Mouse (Mus musculus) WW6 (cell line): ENCODE data around the gene Rgcc.

Experiments
- DNase-seq: peaks from one replicate; pipeline ENCODE4 v3.0.0-alpha.2; 2013; ENCODE audit warnings: low read depth, low spot score

Rgcc gene

DNA sequence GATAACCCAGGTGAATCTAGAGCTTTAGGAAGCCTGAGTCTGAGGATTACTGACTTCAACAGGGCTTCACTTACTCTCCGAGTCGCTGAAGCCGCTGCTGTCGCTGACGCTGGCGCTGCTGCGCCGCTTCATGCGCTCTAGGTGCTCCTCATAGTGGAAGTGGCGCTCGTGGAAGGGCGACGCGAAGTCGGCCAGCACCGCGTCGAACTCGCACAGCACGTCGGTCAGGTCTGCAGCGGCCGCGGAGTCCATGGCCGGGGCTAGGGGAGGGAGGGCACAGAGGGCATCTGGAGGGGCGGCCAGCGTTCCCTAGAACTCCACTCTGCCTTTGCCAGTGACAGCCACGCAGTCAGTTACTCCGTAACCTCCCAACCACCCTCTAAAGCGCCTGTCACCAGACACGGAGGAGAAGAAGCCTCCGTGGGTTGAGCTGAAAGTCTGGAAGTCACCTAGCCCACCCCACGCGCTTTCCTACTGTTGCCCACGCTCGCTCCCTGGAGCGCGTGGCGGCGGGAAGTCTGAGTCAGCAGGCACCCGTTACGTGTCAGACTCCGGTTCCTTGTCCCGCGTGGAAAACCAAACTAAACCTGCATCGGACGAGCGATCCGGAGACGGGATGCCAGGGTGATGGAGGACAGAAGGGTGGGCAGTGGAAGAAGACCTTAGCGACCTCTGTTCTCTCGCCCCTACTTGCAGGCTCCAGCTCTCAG is 649 bp downstream of the Rgcc start:
- no peak for DNase-seq

- peak; percentile 53 for DNase-seq
Observed at GRCm38 (mm10) chr14:79299796-79300195, 1.6 kb downstream of the Rgcc start.

DNA sequence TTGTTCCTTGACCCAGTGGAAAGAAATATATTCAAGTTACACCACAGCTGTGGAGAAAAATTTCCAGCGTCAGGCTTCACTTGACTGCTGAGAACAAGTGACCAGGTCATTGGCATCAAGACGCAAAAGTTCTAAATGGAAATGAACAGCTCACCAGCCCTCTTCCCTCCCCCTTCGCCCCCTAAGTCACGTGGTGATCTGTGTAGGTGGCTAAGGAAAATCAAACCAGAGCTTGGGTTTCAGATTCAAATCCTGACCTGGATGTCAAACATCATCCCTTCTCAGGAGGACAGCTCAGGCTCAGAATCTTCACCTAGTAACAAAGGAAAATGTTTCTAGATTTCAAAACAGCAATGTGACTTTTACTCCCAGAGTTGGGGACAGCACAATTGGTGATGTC is 2.2 kb downstream of the Rgcc start:
- no peak for DNase-seq

- DNase-seq = no peak
Observed at GRCm38 (mm10) chr14:79298314-79298992, 3.0 kb downstream of the Rgcc start.

- no peak for DNase-seq
Observed at GRCm38 (mm10) chr14:79296836-79297235, 4.6 kb downstream of the Rgcc start.

DNA sequence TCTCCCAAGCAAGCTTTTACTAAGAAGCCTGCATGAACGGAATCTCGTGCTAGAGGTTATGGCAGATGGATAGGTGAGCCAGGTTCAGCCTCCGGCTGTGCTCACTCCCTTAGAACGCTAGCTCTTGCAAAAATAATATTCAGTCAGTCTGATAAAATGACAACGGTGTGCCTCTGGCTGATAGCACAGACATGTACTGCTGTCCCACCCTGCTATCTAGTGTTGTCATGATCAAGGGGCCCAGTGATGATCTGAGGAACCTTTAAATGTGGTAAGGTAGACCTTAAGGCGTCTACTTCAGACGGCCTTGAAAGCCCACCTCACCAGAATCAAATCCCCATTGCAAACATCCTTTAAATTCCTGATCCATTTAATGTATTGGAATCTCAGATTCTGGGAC is 5.2 kb downstream of the Rgcc start:
- DNase-seq = no peak

DNA sequence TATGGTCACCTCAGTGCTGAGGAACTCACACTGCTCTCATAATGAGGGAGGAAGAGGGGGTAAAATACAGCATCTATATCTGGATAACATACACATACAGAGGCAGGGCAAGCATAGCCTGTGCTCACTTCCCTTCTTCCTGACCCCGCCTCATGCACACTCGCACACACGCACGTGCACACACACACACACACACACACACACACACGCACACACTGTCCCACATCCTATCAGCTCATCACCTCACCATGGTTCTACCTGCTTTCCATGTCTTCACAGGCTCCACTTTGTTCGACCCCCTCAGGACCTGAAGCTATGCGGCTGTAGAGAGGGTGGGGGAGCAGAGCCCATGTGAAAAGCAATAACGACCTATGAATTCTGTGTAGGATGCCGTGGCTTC is 5.9 kb downstream of the Rgcc start:
- no peak for DNase-seq

GRCm38 (mm10) chr14:79294950-79295349 is 6.5 kb downstream of the Rgcc start:
- no peak for DNase-seq

GRCm38 (mm10) chr14:79294051-79294814 is 7.2 kb downstream of the Rgcc start:
- DNase-seq = no peak

DNA sequence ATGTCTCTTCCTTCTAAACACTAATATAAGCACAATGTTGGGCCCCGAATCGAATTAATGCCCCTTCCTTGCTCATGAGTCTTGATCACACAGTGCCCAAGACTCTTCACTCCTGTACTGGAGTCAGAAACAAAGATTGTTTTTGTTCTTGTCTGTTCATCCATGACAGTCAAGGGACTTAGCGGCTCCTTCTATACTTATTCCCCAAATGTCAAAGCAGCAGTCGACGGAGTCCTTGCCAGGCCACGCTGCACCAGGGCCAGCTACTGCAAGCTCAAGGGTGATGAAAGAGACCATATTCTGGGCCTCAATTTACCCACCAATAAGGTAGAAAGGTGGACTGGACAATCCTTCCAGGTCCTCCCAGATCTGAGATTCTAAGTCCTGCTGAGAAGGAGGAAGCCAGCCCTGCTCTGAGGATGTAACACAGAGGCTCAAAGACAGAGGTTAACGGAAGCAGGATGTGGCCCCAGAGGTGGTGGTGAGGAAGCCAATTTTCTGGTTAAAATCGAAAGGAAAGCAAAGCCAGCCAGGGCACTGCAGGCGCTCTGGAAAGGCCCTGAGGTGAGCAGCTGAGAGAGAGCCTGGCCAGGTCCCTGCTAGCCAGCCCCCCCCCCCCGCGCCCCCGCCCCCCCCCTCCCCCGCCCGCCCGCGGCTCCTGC is 8.2 kb downstream of the Rgcc start:
- no peak for DNase-seq

- no peak for DNase-seq
Observed at GRCm38 (mm10) chr14:79291629-79292028, 9.8 kb downstream of the Rgcc start.

GRCm38 (mm10) chr14:79290683-79291425 is 10.6 kb downstream of the Rgcc start:
- DNase-seq = no peak

DNA sequence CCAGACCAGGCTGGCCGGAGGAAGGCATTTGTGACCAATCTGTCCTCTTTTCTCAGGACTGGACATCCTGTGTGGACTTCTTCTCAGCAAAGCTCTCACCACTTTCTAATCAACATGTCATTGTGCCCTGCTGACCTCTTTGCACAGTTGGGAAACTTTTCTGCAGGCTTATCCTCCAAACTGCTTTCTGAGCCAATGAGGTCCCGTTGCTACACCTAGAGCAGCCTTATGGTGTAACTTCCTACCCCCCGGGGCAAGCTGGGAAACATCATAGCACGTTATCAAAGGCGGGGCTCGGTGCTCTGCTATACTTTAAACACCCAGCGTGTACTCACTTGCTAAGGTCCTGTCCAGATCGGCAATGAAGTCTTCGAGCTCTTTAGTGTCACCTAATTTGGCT is 11.5 kb downstream of the Rgcc start:
- DNase-seq = no peak

GRCm38 (mm10) chr14:79288280-79288679 is 13.2 kb downstream of the Rgcc start:
- DNase-seq = no peak

DNA sequence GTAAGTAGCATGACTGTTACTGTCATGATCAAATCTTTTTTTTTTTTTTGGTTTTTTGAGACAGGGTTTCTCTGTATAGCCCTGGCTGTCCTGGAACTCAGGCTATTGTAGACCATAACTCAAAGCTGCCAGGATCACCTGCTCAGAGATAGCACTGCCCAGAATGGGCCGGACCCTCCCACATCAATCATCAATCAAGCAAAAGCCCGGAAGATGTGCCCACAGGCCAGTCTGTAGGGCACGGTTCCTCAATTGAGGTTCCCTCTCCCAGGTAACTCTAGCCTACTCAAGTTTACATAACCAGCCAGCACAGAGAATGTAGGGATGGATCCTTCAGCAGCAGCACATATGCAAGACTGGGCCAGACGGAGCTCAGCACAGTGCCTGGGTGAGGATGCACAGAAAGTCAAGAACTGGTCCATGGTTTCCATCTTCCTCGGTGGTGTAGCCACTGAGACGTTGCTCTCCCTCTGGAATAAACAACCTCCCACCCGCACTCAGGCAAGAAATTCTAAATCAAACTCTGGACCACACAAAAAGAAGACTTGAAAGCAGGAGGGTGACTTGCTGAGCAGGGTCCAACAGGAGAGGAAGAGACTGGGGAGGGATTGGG is 14.1 kb downstream of the Rgcc start:
- no peak for DNase-seq

DNA sequence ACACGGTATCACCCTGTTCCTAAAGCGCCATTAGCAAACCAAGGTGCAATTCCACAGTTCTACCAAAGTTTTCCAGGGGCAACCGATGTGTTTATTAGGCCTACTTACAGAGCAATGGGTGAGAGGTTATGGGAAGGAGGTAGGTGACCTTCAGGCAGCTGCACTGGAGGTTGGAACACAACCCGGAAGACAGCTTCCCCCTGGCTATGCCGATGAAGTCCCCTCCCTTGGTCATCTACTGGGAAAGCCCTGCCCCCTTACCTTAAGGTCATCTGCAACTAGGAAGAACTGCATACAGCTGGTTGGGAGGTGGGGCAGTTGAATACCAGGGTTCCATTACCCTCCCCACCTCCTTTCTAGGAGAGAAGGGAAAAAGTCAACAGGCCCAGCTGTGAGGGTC is 15.9 kb downstream of the Rgcc start:
- no peak for DNase-seq

DNA sequence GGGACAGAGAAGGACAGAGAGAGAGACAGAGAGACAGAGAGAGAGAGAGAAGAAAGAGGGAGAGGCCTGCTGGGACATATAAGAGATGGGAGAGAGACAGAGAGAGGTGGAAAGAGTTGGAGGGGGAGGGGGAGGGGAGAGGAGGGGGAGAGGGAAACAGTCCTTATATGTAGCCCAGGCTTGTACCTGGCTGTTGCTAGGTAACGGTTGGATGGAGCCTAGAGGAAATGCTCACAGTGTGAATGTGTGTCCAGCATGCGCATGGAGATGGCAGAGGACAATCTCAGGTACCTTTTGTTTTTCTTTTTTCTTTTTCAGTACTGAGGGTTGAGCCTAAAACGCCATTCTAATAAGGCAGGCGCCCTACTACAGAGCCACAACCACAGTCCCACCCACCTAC is 16.8 kb downstream of the Rgcc start:
- DNase-seq = no peak

GRCm38 (mm10) chr14:79283952-79284351 is 17.5 kb downstream of the Rgcc start:
- DNase-seq = no peak

DNA sequence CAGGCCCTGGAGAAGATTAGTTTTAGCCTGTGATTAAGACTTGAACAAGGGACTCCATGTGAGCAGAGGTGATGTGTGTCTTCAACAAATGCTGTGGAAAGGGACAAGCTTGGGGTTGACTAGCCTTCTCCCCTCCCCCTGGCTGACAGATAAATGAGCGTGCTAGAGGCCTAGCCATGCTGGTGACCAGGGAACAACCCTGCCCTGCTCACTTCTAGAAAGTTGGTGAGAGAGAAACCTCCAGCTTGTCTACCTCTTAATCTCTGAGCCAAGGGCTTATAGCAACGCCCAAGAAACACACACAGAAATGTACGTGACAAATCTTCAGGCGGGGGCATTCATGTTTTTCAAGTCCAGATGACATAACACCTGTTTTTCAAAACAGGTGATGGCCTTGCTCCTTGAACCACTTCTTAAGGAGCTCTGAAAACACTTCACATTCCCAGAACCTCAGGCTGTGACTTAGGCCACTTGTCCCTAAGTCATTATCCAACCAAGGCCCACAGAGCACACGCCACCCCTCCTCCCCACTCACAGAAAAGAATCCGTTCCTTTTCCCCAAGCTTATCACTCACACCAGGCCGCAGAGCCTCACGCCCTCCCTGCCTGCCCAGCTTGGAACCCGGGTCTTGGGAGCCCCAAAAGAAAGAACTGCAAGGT is 19.4 kb downstream of the Rgcc start:
- DNase-seq = no peak

GRCm38 (mm10) chr14:79280456-79280855 is 21.0 kb downstream of the Rgcc start:
- no peak for DNase-seq

DNA sequence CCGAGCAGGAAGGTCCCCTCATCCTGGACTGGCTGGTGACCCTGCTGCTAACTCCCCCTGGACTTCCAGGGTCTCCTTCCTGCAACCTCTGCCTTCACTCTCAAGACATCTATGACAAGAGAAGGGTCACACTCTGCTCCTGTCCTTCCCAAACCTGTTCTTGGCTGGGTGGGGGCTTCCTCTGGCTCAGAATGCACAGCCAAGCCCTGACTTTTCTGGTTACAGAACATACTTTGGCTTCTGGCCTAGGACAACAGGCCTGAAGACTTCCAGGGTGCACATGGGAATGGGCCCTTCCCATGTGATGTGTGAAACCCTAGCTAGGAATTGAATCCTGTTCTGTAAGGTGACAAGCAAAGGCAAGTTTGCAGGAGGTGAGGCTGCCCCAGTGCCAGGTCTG is 22.0 kb downstream of the Rgcc start:
- no peak for DNase-seq
